Mouse (Mus musculus) forebrain, embryonic 11.5 days (tissue): Measurements from ENCODE around the gene Pygo2. TPM values are rescaled to one million over a fixed set of nuclear protein-coding genes. Genes with fewer than 3 reads are reported as not detected.
A peak's percentile ranks its signal among the peaks of the same experiment; 100 is the strongest.

Experiments
- ATAC-seq: fragments of 200-750 bp; cut with Nextera tagmentation; replicated peaks from 2 replicates; pipeline ENCODE4 v1.8.0; 2017; ENCODE audit warnings: moderate TSS enrichment; ENCODE audit not compliant: low FRiP score
- DNase-seq: peaks from one replicate; pipeline ENCODE4 v3.0.0-alpha.2; 2017; ENCODE audit warnings: low spot score
- H3K27ac ChIP-seq: fragments of 300-500 bp; sonication (generic); 2 replicates; pipeline ENCODE4 v1.5.1; 2014; ENCODE audit warnings: low read depth, low read length
- H3K27me3 ChIP-seq: fragments of 300-500 bp; sonication (generic); 2 replicates; pipeline ENCODE4 v1.6.1; 2014; ENCODE audit warnings: mild to moderate bottlenecking, low read length, mixed read lengths; ENCODE audit not compliant: control insufficient read depth, insufficient read depth
- H3K36me3 ChIP-seq: fragments of 300-500 bp; sonication (generic); 2 replicates; pipeline ENCODE4 v1.6.1; 2014; ENCODE audit warnings: mild to moderate bottlenecking, low read length, moderate library complexity, mixed read lengths; ENCODE audit not compliant: control insufficient read depth, insufficient read depth
- H3K4me1 ChIP-seq: fragments of 300-500 bp; sonication (generic); replicated peaks from 2 replicates; pipeline ENCODE4 v1.6.1; 2014; ENCODE audit warnings: low read length, mixed read lengths; ENCODE audit not compliant: control insufficient read depth, insufficient read depth
- H3K4me2 ChIP-seq: fragments of 300-500 bp; sonication (generic); 2 replicates; pipeline ENCODE4 v1.6.1; 2014; ENCODE audit warnings: low read depth, mild to moderate bottlenecking, low read length, moderate library complexity, mixed read lengths; ENCODE audit not compliant: severe bottlenecking
- H3K4me3 ChIP-seq: fragments of 300-500 bp; sonication (generic); 2 replicates; pipeline ENCODE4 v1.5.1; 2014; ENCODE audit warnings: low read depth, low read length
- H3K9ac ChIP-seq: fragments of 300-500 bp; sonication (generic); 2 replicates; pipeline ENCODE4 v1.6.1; 2014; ENCODE audit warnings: low read length
- H3K9me3 ChIP-seq: fragments of 300-500 bp; sonication (generic); 2 replicates; pipeline ENCODE4 v1.6.1; 2016; ENCODE audit warnings: low read length, mixed read lengths; ENCODE audit not compliant: control insufficient read depth
- WGBS: fragments of 180-500 bp; shearing (Covaris S2); extraction: QIAGEN DNeasy Blood & Tissue Kit; methylation state at CpG from one replicate; pipeline ENCODE4 v1.1.7; 2014; 5-methylcytosine and 5-hydroxymethylcytosine counted together
- polyA plus RNA-seq: library from polyadenylated mRNA; unstranded; fragments of >200 nt; fragmentation: Nextera tagmentation; extraction: Ambion mirVana; gene quantifications from 2 replicates; pipeline ENCODE4 v1.2.1, GENCODE M21; 2014

The Pygo2 gene
- 53.9 and 60.6 TPM in 2 replicates for polyA plus RNA-seq

DNA sequence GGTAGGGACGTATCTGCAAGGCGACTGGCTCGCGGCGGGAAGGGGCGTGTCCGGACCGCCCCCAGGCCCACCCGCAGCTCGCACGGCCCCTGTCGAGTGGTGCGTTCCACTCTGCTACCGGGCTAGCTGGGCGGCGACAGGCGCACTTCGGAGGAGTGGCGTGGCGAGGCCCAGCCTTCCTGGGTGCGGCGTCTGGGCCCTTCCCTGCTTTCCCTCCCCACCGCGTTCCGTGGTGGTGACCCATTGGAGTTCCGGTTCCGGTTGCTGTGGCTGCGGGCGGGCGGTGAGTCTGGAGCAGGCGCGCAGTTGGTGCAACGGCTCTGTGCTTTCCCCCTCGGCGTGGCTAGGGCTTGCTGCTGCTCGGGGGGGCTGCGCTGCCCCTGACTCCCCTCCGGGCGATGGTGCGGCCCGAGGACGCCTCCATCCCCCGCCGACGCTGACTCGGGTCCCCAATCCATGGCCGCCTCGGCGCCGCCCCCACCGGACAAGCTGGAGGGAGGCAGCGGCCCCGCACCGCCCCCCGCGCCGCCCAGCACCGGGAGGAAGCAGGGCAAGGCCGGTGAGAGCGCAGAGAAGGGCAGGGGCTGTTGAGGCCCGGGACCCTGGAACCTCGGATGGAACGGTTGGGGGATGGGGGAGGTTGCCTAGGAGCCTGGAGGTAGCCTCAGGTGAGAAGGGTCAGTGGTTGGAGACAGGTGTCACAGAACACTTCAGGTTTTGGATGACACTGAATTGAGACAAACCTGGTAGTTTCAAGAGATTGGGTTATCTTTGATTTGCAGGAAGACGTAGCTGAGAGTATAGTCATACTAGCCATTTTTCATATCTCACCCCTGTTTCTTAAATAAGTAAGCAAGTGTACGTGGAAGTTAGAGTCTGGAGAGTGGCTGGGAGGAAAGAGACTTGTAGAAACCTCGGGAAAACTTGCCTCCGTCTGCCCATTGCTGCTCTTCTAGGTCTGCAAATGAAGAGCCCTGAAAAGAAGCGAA, at the start of gene Pygo2:
Gene Pygo2 (plus strand): TSS at position 44 of the 989 bp plus-strand sequence.
- peaks cover 4% of the 10 kb centered on the region for H3K36me3 ChIP-seq
- H3K27ac ChIP-seq, result peak within 1 kb of the TSS; percentile 68
- DNase-seq (peak; percentile 98), ATAC-seq (peak; percentile 97)
- 2% methylated on average over 68 of the region's 68 CpGs for WGBS
- H3K27me3 ChIP-seq, result no peaks in the 10 kb centered on the region
- H3K4me1 ChIP-seq, result peaks cover 9% of the 10 kb centered on the region; the same call in 1 of the 2 replicates
- H3K9ac ChIP-seq, result peak within 1 kb of the TSS; percentile 88
- H3K4me2 ChIP-seq, result peak within 1 kb of the TSS; percentile 89
- H3K9me3 ChIP-seq, result no peaks in the 10 kb centered on the region
- H3K4me3 ChIP-seq, result peak within 1 kb of the TSS; percentile 97

GRCm38 (mm10) chr3:89380291-89380690, 49.7 kb upstream of the Pygo2 start:
- Histone ChIP-seq H3K9ac (no peak overlapping the region), H3K4me2 (no peak overlapping the region), H3K4me1 (peaks cover 8% of the 10 kb centered on the region), H3K27me3 (no peaks in the 10 kb centered on the region), H3K4me3 (no peak overlapping the region), H3K27ac (no peak overlapping the region), H3K36me3 (no peaks in the 10 kb centered on the region), H3K9me3 (no peaks in the 10 kb centered on the region)
- 95% methylated on average over 14 of the region's 14 CpGs for WGBS
- ATAC-seq (no peak), DNase-seq (no peak)

DNA sequence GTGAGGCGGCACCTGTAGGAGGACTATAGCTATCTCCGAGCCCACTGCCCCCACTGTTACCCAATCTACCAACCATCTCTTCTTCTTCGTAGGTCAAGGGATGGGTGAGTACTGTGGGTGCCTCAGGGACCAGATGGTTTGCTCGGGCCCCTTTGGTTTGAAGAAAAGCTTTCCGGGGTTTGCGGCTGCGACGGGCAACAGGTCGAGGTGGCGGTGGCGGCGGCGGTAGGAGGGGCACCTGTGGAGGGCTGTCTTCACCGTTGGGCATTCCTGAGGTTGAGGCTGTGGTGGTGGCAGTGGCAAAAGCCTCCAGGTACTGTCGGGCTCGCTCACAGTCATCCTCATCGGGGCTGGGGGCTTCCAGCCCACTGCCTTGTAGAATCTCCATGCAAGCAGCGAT, 49.3 kb upstream of the Pygo2 start:
- DNase-seq (no peak), ATAC-seq (no peak)
- Histone ChIP-seq H3K9ac (no peak overlapping the region), H3K4me1 (peaks cover 8% of the 10 kb centered on the region), H3K27ac (no peak overlapping the region), H3K4me3 (no peak overlapping the region), H3K4me2 (no peak overlapping the region), H3K27me3 (no peaks in the 10 kb centered on the region), H3K9me3 (no peaks in the 10 kb centered on the region), H3K36me3 (no peaks in the 10 kb centered on the region)
- WGBS, result 93% methylated on average over 18 of the region's 18 CpGs

DNA sequence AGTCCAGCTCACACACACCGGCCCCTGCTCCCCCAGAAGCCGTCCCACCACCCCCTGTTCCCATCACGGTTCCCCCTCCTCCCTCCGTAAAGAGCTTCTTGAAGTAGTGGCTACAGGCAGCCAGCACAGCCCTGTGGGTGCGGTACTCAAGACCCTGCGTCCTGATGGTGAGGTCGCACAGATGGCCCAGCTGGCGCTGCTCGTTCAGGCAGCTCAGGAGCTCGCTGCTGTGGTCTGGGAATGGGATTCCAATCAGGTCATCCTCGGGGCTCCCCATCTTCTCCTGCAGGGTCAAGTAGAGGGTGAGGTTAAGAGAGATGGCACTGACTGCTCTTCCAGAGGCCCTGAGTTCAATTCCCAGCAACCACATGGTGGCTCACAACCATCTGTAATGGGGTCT, 48.8 kb upstream of the Pygo2 start:
- Histone ChIP-seq H3K9ac (no peak overlapping the region), H3K4me1 (peaks cover 8% of the 10 kb centered on the region), H3K9me3 (no peaks in the 10 kb centered on the region), H3K4me2 (no peak overlapping the region), H3K27ac (no peak overlapping the region), H3K4me3 (no peak overlapping the region), H3K36me3 (no peaks in the 10 kb centered on the region), H3K27me3 (no peaks in the 10 kb centered on the region)
- DNase-seq, result no peak
- no peak for ATAC-seq
- WGBS, result 83% methylated on average over 11 of the region's 11 CpGs

GRCm38 (mm10) chr3:89382033-89382882, 47.8 kb upstream of the Pygo2 start:
- Histone ChIP-seq H3K27me3 (no peaks in the 10 kb centered on the region), H3K4me1 (peaks cover 8% of the 10 kb centered on the region), H3K9ac (no peak overlapping the region), H3K36me3 (no peaks in the 10 kb centered on the region), H3K4me2 (no peak overlapping the region), H3K27ac (no peak overlapping the region), H3K9me3 (no peaks in the 10 kb centered on the region), H3K4me3 (no peak overlapping the region)
- ATAC-seq (no peak), DNase-seq (no peak)
- WGBS, result 90% methylated on average over 9 of the region's 9 CpGs

- WGBS, result 77% methylated on average over 5 of the region's 5 CpGs
- ATAC-seq, result no peak
- H3K4me1 ChIP-seq, result peaks cover 8% of the 10 kb centered on the region
These were observed 47.1 kb upstream of the Pygo2 start for GRCm38 (mm10) chr3:89382950-89383349.

DNA sequence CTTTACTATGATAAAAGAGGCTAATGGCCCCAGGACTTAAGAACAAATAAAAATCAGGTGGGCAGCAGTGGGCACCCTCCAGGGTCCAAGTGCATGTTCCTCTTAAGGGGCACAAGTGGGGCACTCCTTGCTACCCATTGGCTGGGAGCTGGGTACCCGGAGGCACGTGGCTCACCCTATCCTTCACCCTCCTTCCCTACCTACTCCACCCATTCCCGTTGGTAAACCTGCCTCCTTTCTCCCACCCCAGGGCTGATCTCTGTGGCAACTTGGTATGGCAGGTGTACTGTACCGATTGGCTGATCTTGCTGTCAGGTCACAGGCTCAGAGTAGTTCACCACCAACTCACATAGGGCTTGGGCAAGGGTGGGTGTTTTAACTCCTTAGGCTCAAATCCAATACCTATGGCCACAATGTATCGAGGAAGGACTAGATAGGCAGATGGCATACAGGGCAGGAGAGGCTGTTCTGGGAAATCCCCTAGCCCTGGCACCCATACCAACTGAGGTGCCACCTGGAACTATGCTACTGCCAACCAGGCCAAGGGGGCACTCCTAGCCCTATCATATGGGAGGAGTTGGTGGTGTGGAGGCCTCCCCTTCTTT, 46.3 kb upstream of the Pygo2 start:
- no peak overlapping the region for H3K4me2 ChIP-seq
- ATAC-seq (no peak), DNase-seq (no peak)
- no peak overlapping the region for H3K27ac ChIP-seq
- no peaks in the 10 kb centered on the region for H3K27me3 ChIP-seq
- 84% methylated on average over 5 of the region's 5 CpGs for WGBS
- no peaks in the 10 kb centered on the region for H3K9me3 ChIP-seq
- peaks cover 6% of the 10 kb centered on the region for H3K4me1 ChIP-seq
- H3K36me3 ChIP-seq, result no peaks in the 10 kb centered on the region
- H3K9ac ChIP-seq, result no peak overlapping the region
- no peak overlapping the region for H3K4me3 ChIP-seq

More at GRCm38 (mm10) chr3:89382950-89383349, 47.1 kb upstream of the Pygo2 start:
- Histone ChIP-seq H3K4me3 (no peak overlapping the region), H3K36me3 (no peaks in the 10 kb centered on the region), H3K27ac (no peak overlapping the region), H3K9me3 (no peaks in the 10 kb centered on the region), H3K27me3 (no peaks in the 10 kb centered on the region), H3K4me2 (no peak overlapping the region), H3K9ac (no peak overlapping the region)
- DNase-seq, result no peak
